Mouse (Mus musculus): ENCODE results near the gene Paip2b.

GRCm38 (mm10) chr6:83838046-83838445 is 6.5 kb upstream of the Paip2b start:
- TF ChIP-seq CTCF (IDR thresholded peaks at IDR 0.05; ENCODE audit: extremely low read depth, insufficient read depth, low read length) (no peak), POLR2A (IDR thresholded peaks at IDR 0.05; ENCODE audit: extremely low read depth, insufficient read depth, low read length) (no peak)

All from cortical plate, adult 2 months (tissue).